Mouse (Mus musculus) large intestine, adult 2 months (tissue): Measurements from ENCODE around the gene Cpe. TPM values are rescaled to one million over a fixed set of nuclear protein-coding genes. Genes with fewer than 3 reads are reported as not detected.
"Not testable (repeated sequence)": the region's sequence is repeated elsewhere in the genome, so short reads cannot be mapped to it uniquely, and the experiment has no call there.

ENCODE experiments used
- DNase-seq: peaks from one replicate; pipeline ENCODE4 v3.0.0-alpha.2; 2012; ENCODE audit warnings: low read depth, low spot score
- WGBS: fragments of 180-500 bp; shearing (Covaris S2); methylation state at CpG from one replicate; pipeline ENCODE4 v1.1.7; 2018; 5-methylcytosine and 5-hydroxymethylcytosine counted together
- polyA plus RNA-seq: library from polyadenylated mRNA; depleted of rRNA; stranded (reverse); fragments of >200 nt; gene quantifications from 2 replicates; pipeline ENCODE4 v1.2.3, GENCODE M21; 2012

Cpe gene
- polyA plus RNA-seq, 1 experiment: 43.0 TPM

DNA sequence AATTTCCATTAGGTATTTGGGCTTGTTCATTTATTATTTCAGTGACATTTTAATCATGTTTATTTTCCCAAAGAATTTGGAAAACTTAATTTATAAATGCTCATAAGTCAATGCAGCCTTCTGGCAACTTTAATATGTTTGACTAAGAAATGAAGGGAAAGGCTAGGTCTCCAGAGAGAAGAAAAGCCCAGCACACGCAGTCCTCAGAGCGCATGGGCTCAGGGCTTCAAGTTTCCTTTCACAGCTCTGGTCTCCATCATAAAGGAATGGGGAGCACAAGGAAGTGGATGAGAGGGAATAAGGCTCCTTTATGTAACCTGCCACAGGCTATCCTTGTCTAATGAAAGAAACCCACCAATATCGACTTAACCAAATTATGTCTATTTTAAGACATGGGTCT is 10.4 kb downstream of the Cpe start:
- WGBS: 64% methylated on average over 3 of the region's 3 CpGs
- DNase-seq: no peak

DNA sequence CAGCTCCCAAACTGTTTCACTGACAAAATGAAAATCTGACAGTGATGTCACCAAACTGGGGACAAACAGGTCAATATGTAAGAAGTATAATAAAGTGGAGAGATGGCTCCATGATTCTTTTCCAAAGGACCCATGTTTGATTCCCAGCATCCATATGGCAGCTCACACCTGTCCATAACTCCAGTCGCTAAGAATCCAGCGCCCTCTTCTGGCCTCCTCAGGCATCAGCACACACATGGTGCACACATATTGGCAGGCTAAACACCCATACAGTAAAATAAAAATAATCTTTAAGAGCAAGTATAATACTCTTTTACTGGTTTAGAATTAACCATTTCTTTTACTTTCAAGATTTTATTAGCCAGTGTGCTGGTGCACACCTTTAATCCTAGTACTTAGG is 16.5 kb downstream of the Cpe start:
- WGBS: 73% methylated on average over 2 of the region's 2 CpGs
- no peak for DNase-seq

DNA sequence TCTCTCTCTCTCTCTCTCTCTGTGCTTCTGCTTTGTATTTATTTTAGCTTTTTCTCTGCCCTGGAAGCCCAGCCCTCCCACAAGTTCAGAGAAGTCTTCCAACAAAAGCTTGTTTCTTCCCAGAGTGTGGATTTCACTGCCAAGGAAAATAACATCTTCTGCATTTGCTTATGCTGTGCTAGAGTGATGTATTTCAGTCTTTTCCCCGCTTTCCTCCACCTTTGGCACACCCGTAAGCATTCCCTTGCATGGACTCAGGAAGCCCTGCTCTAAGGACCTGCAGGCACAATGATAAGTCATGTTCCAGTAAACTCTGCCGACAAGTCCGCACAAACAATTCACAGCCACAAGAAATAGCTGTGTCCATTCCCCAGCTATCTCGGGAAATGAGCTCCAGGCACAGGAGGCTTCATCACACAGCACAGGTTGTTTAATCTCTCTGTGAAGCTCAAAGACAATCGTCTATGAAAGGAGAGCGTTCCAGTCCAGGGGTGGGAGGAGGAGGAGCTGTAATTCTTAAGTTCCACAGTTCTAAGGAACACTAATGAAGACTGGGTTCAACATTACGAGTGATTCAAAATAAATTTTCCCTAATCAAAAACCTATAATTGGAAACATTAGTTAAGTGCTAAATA is 17.8 kb downstream of the Cpe start:
- WGBS: 63% methylated on average over 8 of the region's 8 CpGs
- DNase-seq: no peak

DNA sequence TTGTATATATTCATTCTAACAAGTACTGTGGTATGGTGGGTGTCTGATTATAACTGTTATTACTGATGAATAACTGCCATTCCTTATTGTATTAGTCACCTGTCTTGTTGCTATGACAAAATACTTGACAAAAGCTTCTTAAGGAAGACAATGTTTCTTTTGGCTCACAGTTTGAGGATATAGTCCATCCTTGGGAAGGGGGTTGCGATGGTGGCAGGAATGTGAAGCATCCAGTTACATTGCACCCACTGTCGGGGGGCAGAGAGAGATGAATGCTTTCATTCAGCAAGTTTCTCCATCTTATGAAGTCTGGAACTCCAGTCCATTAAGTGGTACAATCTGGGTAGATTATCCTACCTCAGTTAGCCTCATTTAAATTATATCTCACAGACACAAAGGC is 19.9 kb downstream of the Cpe start:
- 58% methylated on average over 2 of the region's 2 CpGs for WGBS
- DNase-seq: no peak

DNA sequence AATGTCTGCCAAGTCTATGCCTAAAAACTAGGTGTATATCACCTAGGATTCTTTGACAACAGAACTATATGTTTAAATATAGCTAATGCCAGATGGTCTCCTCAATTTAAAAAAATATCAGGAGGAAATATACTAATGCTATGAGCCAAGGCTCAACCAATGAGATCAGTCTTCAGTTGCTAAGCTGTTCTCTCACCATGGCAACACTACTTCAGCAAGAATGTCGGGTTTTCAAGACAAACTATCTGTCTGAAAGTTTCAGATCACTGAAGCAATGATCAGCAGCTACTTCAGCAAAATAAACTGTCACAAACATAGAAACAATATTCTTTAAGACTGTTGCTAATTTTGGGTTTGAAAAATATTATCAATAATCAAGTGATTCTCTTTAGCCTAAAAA is 20.9 kb downstream of the Cpe start:
- WGBS: 34% methylated on average over 1 of the region's 1 CpGs
- DNase-seq: no peak

DNA sequence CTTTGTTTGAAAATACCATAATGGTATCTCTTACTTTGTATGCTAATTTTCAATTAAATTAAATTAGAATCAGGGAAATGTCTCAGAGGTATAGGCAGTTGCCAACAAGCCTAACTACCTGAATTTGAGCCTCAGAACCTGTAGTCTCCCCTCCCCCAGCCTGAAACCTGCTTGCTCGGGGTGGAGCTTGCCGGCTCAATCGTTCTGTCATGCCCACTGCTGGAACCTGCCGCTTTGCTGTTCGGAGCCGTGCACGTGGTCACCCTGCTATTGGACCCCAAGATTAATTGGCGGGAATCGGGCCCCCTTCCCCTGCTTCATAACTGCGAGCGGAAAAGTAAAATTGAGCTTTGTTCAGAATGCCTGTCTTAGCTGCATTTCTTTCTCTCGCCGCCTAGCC is 26.5 kb downstream of the Cpe start:
- not testable (repeated sequence) for DNase-seq
- WGBS: 67% methylated on average over 13 of the region's 13 CpGs

DNA sequence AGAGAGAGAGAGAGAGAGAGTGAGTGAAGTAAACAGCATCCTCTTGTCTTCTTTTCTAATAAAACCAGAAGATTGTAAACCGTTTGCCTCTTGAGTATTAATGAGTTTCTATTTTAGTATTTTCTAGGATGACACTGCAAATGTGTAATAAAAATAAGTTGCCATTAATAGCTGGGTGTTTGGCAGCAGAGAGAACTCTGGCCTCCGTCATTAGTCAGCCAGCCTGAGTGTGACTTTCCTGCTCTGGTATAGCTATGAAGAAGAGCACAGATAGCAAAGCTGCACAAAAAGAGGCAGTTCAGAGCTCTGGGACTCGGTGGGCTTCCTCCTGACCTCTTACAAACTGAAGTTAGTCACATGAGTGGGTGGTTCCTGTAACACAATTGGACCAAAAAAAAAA is 27.3 kb downstream of the Cpe start:
- DNase-seq: no peak
- 42% methylated on average over 3 of the region's 3 CpGs for WGBS

DNA sequence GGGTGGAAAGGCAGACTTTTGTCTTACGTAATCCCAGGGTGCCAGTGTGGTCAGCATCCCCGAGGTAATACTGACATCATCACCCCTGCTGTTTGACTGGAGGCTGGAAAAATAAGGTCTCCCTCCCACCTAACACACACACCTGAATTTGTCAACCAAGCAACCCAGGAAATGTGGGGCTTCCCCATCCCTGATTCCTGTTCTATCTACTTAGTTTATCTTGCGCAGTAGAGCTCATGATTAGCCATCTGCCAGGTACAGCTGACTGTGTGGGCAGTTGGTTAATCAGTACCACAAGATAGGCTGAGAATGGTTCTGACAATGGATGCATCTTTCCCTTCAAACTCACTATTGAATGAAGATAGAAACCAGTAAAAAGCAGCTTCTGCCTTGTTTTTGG is 28.0 kb downstream of the Cpe start:
- WGBS: 52% methylated on average over 3 of the region's 3 CpGs
- DNase-seq: no peak

DNA sequence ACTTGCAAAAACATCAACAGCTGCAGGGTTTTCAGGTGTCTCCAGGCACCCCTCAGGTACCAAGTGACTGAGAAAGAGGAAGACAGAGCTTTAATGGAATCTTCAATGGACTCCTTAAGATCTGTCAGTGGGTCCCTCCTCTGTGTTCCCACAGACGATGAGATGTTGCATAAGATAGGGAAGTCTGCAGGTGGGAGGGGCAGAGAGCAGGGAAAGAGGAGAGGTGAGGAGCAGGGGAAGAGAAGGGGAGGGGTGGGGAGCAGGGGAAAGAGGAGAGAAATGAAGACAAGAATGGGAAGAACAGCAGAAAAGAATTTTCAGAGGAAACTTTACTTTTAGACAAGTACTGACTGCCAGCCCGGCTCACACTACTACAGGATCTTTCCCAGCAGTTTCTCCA is 28.5 kb downstream of the Cpe start:
- no peak for DNase-seq
- WGBS: 45% methylated on average over 2 of the region's 2 CpGs

DNA sequence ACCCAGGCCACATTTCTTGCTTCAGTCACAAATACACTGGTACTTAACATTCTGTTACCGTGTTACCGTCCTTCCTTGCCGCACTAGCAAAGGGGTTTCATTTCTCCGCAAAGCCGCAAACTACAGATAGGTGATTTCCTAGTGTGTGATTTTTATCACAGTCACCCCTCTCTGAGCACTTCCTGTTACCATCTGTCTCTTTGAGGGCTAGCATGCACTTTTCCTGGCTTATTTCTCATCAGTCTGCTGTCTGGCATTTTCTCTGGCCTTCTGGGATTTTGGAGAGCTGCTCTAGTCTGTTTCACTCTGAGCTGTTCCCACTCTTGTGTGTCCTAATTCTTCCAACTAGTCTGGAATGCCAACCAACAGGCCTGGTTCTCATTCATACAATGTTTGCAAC is 33.8 kb downstream of the Cpe start:
- no peak for DNase-seq
- WGBS: 84% methylated on average over 5 of the region's 5 CpGs

DNA sequence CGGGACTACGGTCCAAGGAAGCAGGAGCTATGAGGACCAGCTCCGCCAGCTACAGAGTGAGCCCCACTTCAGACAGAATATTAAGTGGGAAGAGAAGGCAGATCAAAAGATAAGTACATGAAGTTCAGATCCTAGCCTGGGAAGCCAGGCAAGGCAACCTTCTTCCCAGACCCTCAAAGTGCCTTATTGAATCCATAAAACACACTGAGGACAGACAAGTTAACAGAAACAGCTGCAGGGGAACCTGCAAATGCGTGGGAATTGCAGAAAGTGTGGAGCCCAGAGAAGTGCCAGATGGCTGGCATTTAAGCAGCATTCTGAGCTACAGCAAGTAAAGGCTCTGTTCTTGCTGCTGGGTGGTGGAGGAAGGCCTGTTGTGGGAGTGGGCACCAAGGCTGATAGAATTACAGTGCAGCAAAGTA is 34.9 kb downstream of the Cpe start:
- DNase-seq: no peak
- WGBS: 88% methylated on average over 4 of the region's 4 CpGs

DNA sequence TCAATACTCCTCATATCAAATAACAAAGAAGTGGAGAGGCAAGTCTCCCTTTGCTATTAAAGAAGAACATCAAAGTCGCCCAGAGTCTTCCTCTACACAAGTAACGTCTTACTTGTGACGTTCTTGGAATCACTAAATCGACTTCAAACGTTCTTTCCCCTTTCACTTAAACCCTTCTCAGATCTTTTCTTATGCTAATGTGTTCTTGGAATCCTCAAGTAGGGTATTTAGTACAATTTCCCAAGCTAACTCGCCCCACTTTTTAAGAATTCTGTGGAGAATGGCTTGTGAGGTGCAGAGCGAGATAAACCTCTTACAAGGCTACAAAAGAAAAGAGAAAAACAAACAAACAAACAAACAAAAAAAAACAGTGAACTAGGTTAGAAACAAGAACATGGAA is 35.3 kb downstream of the Cpe start:
- DNase-seq: no peak
- WGBS: 54% methylated on average over 7 of the region's 7 CpGs

DNA sequence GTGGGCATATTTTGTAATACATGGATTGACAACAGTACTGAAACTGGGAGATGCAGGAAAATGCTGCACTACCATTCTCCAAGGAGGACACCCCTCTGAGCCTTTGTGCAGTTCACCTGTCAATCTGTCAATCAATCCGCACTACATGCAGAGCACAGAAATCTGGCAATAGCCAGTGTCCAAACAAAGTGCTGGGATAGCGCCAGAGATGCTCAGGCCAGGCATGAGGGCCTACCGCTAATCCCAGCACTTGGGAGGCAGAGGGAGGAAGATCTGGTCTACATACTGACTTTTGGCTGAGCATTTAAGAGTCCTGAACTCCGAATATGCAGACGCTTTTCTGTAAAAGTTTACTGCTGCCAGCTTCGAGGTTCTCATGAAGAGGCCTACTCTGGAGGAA is 37.0 kb downstream of the Cpe start:
- DNase-seq: no peak
- WGBS: 73% methylated on average over 6 of the region's 6 CpGs

DNA sequence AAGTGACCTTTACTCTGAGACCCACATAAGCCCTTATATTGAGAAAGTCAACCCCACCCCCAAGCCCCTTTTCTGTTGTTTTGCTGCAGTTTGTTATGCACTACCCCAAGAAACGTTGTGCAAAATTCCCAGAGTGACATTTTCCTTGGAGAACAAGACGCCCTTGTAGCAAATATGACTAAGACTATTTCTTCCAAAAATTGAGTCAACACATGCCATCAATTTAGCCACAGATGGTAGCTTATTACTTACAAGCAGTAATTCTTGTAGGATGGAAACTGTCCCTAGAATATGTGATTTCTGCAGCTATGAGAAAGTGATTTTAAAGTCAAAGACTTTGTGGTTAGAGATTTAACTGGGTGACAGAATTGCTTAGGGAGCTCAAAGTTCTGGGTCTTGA is 37.8 kb downstream of the Cpe start:
- no peak for DNase-seq
- WGBS: 76% methylated on average over 2 of the region's 2 CpGs

DNA sequence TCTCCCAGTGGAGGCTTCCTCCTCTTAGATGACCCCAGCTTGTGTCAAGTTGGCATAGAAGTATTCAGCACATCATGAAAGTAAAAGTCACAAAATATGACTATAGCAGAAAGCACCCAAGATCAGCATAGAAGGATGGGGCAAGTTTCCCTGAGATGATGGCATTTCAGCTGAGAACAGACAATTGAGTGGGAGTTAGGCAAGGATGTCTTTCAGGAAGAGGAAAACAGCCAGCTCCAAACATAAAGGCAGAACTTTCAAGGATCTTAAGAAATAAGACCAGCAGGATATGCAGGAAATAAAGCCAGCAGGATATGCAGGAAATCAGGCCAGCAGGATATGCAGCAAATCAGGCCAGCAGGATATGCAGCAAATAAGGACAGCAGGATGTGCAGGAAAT is 40.6 kb downstream of the Cpe start:
- no peak for DNase-seq

DNA sequence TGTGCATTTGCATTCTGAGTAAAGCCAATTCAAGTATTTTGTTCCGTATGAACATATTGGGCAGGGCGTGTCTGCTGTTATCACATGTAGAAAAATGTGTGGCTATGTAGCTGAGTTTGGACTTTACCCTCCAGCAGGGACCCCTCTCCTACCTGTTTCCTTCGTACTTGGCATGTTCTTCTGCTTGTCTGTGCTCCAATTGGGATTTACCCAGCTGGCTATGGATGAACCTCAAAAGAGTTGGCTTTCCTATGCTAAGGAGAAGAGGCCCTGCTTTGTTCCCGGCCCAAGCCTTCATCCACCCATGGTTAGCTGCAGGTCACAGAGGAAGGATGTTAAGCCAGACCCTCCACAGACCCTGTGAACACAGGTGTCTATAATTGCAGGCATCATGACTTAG is 44.8 kb downstream of the Cpe start:
- 56% methylated on average over 4 of the region's 4 CpGs for WGBS
- no peak for DNase-seq

DNA sequence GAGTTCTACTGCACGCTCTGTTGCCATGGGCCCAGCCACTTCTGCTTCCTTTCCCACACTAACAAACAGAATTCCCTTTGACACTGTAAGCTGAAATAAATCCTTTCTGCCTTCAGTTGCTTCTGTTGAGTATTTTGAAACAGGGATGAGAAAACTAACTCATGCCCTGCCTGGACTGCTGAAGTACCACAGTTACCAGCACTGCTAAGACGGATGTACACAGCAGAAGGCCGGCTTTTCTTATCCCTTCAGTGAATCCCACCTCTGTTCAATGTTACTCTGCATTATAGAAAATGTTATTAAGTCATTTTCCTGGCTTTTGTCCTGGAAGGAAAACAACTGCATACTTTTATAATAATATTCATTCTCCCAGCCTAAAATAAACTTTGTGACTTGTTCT is 45.7 kb downstream of the Cpe start:
- DNase-seq: no peak
- 81% methylated on average over 3 of the region's 3 CpGs for WGBS

DNA sequence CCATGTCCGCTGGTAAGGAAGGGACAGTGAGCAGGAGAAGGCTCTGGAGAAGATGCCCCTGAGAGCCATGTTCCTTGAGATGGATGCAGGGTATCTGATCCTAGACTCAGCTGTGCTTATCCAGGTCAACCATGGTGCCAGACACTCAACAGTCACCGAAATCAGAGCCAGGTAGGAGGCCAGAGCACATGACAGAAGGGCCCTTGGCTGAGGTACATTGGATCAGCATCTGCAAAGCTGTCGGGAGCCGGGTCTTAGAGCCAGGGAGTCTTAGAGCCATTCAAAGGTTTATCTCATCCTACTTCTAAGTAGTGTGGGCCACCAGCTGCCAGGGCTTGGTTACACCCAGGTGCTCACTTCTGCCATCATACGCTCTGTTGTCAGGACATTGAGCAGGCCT is 46.4 kb downstream of the Cpe start:
- 85% methylated on average over 5 of the region's 5 CpGs for WGBS

DNA sequence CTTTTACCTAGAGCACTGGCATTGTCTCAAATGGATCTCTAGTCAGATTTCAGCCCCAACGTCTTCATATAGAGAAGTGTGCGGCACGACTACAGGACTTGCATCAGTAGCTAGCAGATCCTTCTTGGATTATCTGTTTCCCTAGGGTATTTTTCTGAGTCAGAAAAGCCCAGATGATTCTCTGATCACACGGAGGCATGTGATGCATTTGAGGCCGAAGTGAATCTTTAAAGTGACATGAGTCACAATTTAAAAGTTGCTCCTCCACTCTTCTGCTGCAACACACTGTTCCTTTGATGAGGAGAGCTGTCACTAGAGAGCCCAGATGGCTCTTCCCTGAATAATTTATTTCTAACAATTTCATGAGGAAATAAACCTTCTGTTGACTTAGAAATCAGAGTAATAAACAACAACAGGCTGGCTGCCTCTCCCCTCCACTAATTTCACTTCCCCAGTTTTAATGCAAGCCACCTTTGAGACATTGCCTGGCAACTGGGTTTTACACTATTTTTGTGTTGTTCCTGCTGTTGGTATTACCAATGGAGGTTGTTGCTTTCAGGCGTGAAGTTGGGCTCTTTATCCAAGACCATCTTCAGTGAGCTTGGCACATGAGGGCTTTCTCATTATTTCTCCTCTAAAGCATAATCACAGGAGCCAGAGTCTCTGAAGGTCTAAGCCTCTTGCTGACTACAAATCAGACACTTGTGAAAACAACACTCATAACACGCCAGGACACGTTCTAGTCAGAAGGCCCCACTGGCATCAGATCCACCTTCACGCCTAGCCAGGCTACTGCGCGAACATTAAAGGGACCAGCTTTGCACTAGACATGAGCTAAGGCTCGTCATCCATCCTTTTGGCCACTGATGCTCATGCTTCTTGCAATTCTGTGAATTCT is 48.5 kb downstream of the Cpe start:
- DNase-seq: no peak
- WGBS: 85% methylated on average over 12 of the region's 12 CpGs

More for the DNA sequence above, 46.4 kb downstream of the Cpe start:
- no peak for DNase-seq

DNA sequence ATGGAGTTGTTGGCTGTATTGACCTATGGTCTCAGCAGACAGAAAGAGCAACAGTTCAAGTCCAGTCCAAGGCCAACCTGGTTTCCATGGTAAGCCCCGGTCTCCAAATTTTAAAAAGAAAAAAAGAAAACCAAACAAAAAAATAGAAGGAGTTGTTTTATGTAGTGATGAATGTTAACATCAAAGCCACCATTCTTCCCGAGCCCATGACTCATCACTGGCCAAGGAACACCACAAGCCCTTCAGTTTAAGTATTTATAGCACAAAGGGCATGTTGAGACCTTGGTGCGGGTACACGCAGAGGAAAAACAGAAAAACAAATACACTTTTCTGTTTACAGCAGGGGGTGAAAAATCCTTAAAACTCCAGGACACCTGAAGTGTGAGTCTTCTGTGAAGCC is 49.5 kb downstream of the Cpe start:
- no peak for DNase-seq
- 44% methylated on average over 4 of the region's 4 CpGs for WGBS

DNA sequence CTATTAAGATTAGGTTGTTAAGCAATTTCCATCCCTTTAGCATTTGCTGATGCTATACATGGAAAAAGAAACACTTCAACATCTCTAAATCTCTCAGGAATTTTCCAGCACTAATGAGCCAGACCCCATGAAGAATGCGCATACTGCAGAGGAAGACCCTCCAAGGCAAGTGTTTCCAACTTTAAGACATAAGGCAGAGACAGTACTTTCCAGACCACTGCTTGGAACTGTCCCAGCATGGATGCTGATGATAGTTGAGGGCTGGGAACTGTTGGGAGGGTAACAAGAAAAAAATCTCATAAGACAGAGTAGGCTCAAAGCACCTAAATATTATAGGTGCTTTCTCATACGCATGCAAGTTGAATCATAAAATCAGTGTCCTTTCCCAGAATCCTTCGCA is 50.1 kb downstream of the Cpe start:
- no peak for DNase-seq
- 93% methylated on average over 3 of the region's 3 CpGs for WGBS
